Mouse (Mus musculus): Measurements from ENCODE around the gene Sike1. TPM values are rescaled to one million over a fixed set of nuclear protein-coding genes. Genes with fewer than 3 reads are reported as not detected.

Sike1 gene
- polyA plus RNA-seq, 1 experiment from 2014 or later, result 13.9 TPM

DNA sequence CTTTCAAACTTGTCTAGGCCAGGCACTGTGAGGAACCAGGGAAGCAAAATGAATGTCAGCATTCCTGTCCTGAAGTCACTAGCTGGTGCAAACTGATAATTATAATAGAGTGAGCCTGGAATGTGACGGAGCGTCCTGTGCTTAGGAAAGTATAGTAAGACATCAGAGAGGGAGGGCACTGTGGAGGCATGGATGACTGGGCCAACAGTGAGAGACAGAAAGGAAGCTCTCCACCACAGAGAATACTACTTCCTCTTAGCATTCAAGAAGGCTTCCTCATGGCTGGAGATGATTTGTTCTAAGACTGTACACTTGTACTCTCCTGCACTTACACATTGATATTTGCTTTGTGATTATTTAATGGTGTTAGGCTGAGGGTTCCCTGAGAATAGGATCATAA, 21.8 kb downstream of the Sike1 start:
- Histone ChIP-seq H3K36me3 (ENCODE audit: control insufficient read depth, insufficient read depth) (no peaks in the 10 kb centered on the region), H3K27me3 (ENCODE audit: control insufficient read depth, insufficient read depth, low read depth, low read length) (no peaks in the 10 kb centered on the region), H3K9me3 (replicated peaks; ENCODE audit: control insufficient read depth, low read length) (no peaks in the 10 kb centered on the region), H3K9ac (ENCODE audit: low read depth, low read length) (no peak overlapping the region), H3K27ac (ENCODE audit: low read length) (no peak overlapping the region), H3K4me3 (ENCODE audit: low read depth, low read length) (no peak overlapping the region), H3K4me1 (ENCODE audit: control insufficient read depth, low read depth, low read length) (peaks cover 18% of the 10 kb centered on the region), H3K4me2 (ENCODE audit: low read depth, low read length) (no peak overlapping the region)
- WGBS (ENCODE audit: insufficient replicate concordance), result 40% methylated on average over 2 of the region's 2 CpGs
- no peak for ATAC-seq (ENCODE audit: low read depth)

DNA sequence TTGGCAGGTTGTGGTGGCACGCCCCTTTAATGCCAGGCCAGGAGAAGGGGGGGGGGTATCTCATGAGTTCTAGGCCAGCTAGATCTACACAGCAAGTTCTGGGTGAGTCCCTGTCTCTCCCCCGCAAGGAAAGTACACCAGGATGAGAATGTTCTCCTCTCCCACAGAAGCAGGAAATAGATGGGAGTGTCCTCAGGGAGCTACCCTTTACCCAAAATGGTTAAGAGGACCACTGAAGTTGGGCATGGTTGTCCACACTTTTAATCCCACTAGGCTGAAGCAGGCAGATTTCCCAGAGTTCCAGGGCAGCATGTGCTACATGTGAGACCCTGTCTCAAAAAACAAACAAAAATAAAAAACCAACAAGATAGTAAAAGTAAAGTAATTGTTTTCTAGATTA, 24.0 kb downstream of the Sike1 start:
- WGBS (ENCODE audit: insufficient replicate concordance), result 63% methylated on average over 2 of the region's 2 CpGs
- Histone ChIP-seq H3K9me3 (replicated peaks; ENCODE audit: control insufficient read depth, low read length) (no peaks in the 10 kb centered on the region), H3K27ac (ENCODE audit: low read length) (peak overlapping the region; percentile 89), H3K4me2 (ENCODE audit: low read depth, low read length) (peak overlapping the region; percentile 94), H3K36me3 (ENCODE audit: control insufficient read depth, insufficient read depth) (no peaks in the 10 kb centered on the region), H3K4me3 (ENCODE audit: low read depth, low read length) (peak overlapping the region; percentile 95), H3K9ac (ENCODE audit: low read depth, low read length) (peak overlapping the region; percentile 97), H3K27me3 (ENCODE audit: control insufficient read depth, insufficient read depth, low read depth, low read length) (no peaks in the 10 kb centered on the region), H3K4me1 (ENCODE audit: control insufficient read depth, low read depth, low read length) (peaks cover 20% of the 10 kb centered on the region)
- no peak for ATAC-seq (ENCODE audit: low read depth)

DNA sequence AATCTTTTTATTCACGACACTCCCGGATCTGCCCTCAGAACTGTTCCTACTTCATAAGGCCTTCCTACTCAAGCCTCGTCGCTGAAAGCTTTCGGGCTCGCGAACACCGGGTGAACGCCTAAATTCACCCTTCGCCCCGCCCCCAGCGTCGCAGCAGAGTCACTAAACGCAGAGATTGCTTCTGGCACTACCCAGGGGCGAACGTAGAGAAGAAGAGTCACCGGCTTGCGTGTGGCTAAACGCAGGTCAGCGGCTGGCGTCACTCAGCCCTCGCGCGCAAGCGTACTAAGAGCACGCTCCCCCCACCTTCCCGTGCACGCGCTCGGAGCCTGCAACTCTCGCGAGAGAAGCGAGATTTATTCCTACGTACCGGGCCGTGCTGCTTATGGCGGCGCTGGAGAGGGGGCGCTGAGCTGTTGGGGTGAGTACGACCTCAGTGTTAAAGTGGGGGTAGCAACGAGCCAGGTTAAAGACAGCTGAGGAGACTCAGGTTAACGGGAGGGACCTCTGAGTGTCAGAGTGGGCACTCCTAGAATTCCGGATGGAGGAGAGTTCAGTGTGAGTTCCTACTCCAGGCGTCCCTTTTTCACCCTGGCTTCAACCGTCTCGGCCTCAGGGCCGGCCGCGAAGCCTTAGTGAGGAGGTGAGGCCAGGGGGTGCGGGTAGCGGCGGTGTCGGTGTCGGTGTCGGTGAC, 24.9 kb downstream of the Sike1 start, which contains the start of gene Csde1:
TSS of gene Csde1 (plus strand) at position 178 of the 694 bp plus-strand sequence.
- H3K4me2 ChIP-seq (ENCODE audit: low read depth, low read length), result peak within 1 kb of the TSS; percentile 94
- peak within 1 kb of the TSS; percentile 95 for H3K4me3 ChIP-seq (ENCODE audit: low read depth, low read length)
- peak; percentile 96 for ATAC-seq (ENCODE audit: low read depth)
- peak within 1 kb of the TSS; percentile 89 for H3K27ac ChIP-seq (ENCODE audit: low read length)
- H3K4me1 ChIP-seq (ENCODE audit: control insufficient read depth, low read depth, low read length), result peaks cover 22% of the 10 kb centered on the region
- H3K27me3 ChIP-seq (ENCODE audit: control insufficient read depth, insufficient read depth, low read depth, low read length), result no peaks in the 10 kb centered on the region
- H3K9me3 ChIP-seq (replicated peaks; ENCODE audit: control insufficient read depth, low read length), result no peaks in the 10 kb centered on the region
- WGBS (ENCODE audit: insufficient replicate concordance), result under 1% methylated on average over 55 of the region's 55 CpGs
- H3K9ac ChIP-seq (ENCODE audit: low read depth, low read length), result peak within 1 kb of the TSS; percentile 97
- no peaks in the 10 kb centered on the region for H3K36me3 ChIP-seq (ENCODE audit: control insufficient read depth, insufficient read depth)

DNA sequence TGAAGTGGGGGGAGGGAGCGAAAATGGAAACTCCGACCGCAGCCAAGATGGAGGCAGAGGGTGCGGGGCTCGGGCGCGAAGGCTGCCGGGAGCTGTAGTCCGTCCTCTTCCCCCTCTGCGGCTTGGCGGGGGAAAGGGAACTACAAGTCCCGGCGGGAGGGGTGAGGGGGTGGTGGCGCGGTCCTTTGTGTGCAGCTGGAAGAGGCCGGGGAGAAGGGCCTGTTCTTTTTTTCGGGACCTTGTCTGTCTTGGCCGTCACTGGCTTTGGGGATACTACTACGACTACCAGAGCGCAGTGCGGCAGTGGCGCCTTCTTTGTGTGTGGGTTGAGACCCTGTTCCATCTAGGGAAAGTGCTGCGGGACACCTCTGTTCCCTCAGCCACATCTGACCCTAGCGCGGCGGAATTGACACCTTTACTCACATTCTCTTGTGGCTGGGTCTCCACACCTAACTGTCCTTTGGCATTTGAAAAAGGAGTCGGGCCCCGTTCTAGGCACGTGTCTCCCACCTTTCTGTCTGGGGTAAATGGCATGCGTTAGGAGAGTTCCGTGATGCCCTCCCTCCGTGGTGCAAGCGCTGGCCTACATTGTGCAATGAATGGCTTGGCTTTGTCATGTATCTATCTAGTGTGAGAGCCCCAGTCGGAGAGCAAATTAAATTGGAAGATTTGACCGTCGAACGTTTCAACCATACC, 25.6 kb downstream of the Sike1 start:
- peak overlapping the region; percentile 89 for H3K27ac ChIP-seq (ENCODE audit: low read length)
- peak overlapping the region; percentile 95 for H3K4me3 ChIP-seq (ENCODE audit: low read depth, low read length)
- H3K4me2 ChIP-seq (ENCODE audit: low read depth, low read length), result peak overlapping the region; percentile 94
- no peaks in the 10 kb centered on the region for H3K9me3 ChIP-seq (replicated peaks; ENCODE audit: control insufficient read depth, low read length)
- WGBS (ENCODE audit: insufficient replicate concordance), result under 1% methylated on average over 37 of the region's 37 CpGs
- no peaks in the 10 kb centered on the region for H3K27me3 ChIP-seq (ENCODE audit: control insufficient read depth, insufficient read depth, low read depth, low read length)
- no peaks in the 10 kb centered on the region for H3K36me3 ChIP-seq (ENCODE audit: control insufficient read depth, insufficient read depth)
- H3K4me1 ChIP-seq (ENCODE audit: control insufficient read depth, low read depth, low read length), result peaks cover 25% of the 10 kb centered on the region
- H3K9ac ChIP-seq (ENCODE audit: low read depth, low read length), result peak overlapping the region; percentile 97
- ATAC-seq (ENCODE audit: low read depth), result peak; percentile 85

DNA sequence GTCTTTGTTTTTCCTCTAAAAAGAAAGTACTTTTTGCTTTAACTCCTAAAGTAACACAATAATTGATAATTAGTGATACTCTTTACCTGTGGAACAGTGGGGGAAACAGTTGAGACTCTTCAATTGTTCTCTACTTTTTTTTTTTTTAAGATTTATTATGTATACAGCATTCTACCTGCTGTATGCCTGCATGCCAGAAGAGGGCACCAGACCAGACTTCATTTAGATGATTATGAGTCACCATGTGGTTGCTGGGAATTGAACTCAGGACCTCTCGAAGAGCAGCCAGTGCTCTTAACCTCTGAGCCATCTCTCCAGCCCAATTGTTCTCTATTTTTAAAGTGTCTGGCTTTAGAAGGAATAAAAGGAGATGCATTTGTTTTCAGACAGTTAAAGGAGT, 30.7 kb downstream of the Sike1 start:
- Histone ChIP-seq H3K9me3 (replicated peaks; ENCODE audit: control insufficient read depth, low read length) (no peaks in the 10 kb centered on the region), H3K4me3 (ENCODE audit: low read depth, low read length) (no peak overlapping the region), H3K4me2 (ENCODE audit: low read depth, low read length) (no peak overlapping the region)

DNA sequence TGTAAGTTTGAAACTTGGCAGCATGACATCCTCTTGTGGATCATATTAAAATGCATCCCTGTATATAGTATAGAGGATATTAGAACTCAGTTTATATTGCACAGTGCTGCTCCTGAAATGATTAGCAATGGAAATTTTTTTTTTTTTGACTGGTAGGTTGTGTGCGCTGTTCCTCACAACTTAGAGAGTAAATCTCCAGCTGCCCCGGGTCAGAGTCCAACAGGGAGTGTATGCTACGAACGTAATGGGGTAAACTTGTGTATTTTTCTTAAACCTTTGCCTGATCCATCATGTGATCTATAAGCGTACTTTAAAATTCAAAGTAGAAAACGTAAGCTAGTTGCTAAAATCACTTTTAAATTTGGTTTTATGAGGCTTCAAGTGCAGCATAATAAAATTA, 44.8 kb downstream of the Sike1 start:
- ATAC-seq (ENCODE audit: low read depth), result no peak
- H3K27me3 ChIP-seq (ENCODE audit: control insufficient read depth, insufficient read depth, low read depth, low read length), result no peaks in the 10 kb centered on the region
- H3K4me2 ChIP-seq (ENCODE audit: low read depth, low read length), result no peak overlapping the region
- peaks cover 51% of the 10 kb centered on the region for H3K36me3 ChIP-seq (ENCODE audit: control insufficient read depth, insufficient read depth)
- H3K4me3 ChIP-seq (ENCODE audit: low read depth, low read length), result no peak overlapping the region
- H3K9me3 ChIP-seq (replicated peaks; ENCODE audit: control insufficient read depth, low read length), result no peaks in the 10 kb centered on the region
- WGBS (ENCODE audit: insufficient replicate concordance), result 81% methylated on average over 6 of the region's 6 CpGs
- no peak overlapping the region for H3K27ac ChIP-seq (ENCODE audit: low read length)
- no peaks in the 10 kb centered on the region for H3K4me1 ChIP-seq (ENCODE audit: control insufficient read depth, low read depth, low read length)
- H3K9ac ChIP-seq (ENCODE audit: low read depth, low read length), result no peak overlapping the region

More for the DNA sequence above, 30.7 kb downstream of the Sike1 start:
- ATAC-seq (ENCODE audit: low read depth), result no peak
- no peaks in the 10 kb centered on the region for H3K27me3 ChIP-seq (ENCODE audit: control insufficient read depth, insufficient read depth, low read depth, low read length)
- no peak overlapping the region for H3K27ac ChIP-seq (ENCODE audit: low read length)
- H3K9ac ChIP-seq (ENCODE audit: low read depth, low read length), result no peak overlapping the region
- H3K4me1 ChIP-seq (ENCODE audit: control insufficient read depth, low read depth, low read length), result peaks cover 19% of the 10 kb centered on the region
- H3K36me3 ChIP-seq (ENCODE audit: control insufficient read depth, insufficient read depth), result peaks cover 15% of the 10 kb centered on the region
- 62% methylated on average over 1 of the region's 1 CpGs for WGBS (ENCODE audit: insufficient replicate concordance)

DNA sequence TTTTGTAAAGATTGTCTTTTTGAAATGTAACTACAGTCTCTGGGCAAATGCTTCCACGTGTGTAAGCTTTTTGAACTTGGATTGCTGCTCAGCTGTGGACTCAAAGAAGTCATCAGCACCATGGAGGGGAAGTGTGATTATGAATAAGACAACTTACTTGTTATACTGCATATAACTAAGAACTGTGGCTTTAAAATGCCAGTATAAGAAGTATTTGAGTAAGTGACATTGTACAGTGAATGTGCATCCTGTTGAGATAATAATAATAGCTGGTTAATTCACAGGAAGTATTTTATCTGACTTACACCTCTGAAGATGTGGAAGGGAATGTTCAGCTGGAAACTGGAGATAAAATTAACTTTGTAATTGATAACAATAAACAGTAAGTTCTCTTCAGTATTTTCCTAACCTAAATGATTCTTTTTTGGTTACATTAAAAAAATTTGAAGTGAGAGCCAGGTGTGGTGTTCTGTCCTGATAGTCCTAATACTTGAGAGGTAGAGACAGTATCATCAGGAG, 45.4 kb downstream of the Sike1 start:
- no peaks in the 10 kb centered on the region for H3K4me1 ChIP-seq (ENCODE audit: control insufficient read depth, low read depth, low read length)
- no peaks in the 10 kb centered on the region for H3K9me3 ChIP-seq (replicated peaks; ENCODE audit: control insufficient read depth, low read length)
- H3K4me3 ChIP-seq (ENCODE audit: low read depth, low read length), result no peak overlapping the region
- no peak for ATAC-seq (ENCODE audit: low read depth)
- no peak overlapping the region for H3K27ac ChIP-seq (ENCODE audit: low read length)
- H3K9ac ChIP-seq (ENCODE audit: low read depth, low read length), result no peak overlapping the region
- H3K27me3 ChIP-seq (ENCODE audit: control insufficient read depth, insufficient read depth, low read depth, low read length), result no peaks in the 10 kb centered on the region
- H3K4me2 ChIP-seq (ENCODE audit: low read depth, low read length), result no peak overlapping the region
- 78% methylated on average over 1 of the region's 1 CpGs for WGBS (ENCODE audit: insufficient replicate concordance)
- peaks cover 57% of the 10 kb centered on the region for H3K36me3 ChIP-seq (ENCODE audit: control insufficient read depth, insufficient read depth)

DNA sequence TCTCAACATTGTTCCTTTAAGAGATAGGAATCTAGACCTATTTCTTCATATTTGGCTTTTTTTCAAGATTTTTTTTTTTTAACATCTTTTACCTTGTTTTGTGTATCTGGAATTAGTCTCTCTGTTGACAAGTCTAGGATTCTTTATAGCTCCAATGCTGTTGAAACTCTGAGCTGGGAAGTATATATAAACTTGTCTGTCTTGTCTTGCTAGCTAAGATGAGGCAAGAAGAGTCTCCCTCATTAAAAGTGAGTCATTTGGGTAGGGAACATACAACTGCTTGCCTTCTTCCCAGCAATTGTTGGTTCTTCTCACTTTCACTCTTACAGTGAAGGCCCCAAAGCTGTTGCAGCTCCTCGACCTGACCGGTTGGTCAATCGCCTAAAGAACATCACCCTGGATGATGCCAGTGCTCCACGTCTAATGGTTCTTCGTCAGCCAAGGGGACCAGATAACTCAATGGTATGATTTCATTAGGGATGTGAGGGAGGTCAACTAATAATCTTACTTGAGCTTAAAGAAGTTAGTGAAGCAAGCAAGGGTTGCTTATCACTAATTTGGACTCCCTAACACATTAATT, 60.6 kb downstream of the Sike1 start:
- Histone ChIP-seq H3K27me3 (ENCODE audit: control insufficient read depth, insufficient read depth, low read depth, low read length) (no peaks in the 10 kb centered on the region), H3K4me2 (ENCODE audit: low read depth, low read length) (no peak overlapping the region), H3K4me3 (ENCODE audit: low read depth, low read length) (no peak overlapping the region), H3K27ac (ENCODE audit: low read length) (no peak overlapping the region), H3K4me1 (ENCODE audit: control insufficient read depth, low read depth, low read length) (peaks cover 8% of the 10 kb centered on the region), H3K9me3 (replicated peaks; ENCODE audit: control insufficient read depth, low read length) (no peaks in the 10 kb centered on the region), H3K36me3 (ENCODE audit: control insufficient read depth, insufficient read depth) (peaks cover 43% of the 10 kb centered on the region), H3K9ac (ENCODE audit: low read depth, low read length) (no peak overlapping the region)
- no peak for ATAC-seq (ENCODE audit: low read depth)
- WGBS (ENCODE audit: insufficient replicate concordance), result 79% methylated on average over 5 of the region's 5 CpGs

All from liver, embryonic 16.5 days (tissue).